Mouse (Mus musculus) midbrain, embryonic 16.5 days (tissue): ENCODE data around the gene Rtcb. TPM values are rescaled to one million over a fixed set of nuclear protein-coding genes. Genes with fewer than 3 reads are reported as not detected.

ENCODE experiments used
- ATAC-seq: fragments of 200-750 bp; cut with Nextera tagmentation; 2 replicates; pipeline ENCODE4 v1.8.0; 2017; ENCODE audit warnings: moderate TSS enrichment
- H3K27ac ChIP-seq: fragments of 300-500 bp; sonication (generic); 2 replicates; pipeline ENCODE4 v1.5.1; 2014; ENCODE audit warnings: mild to moderate bottlenecking, low read length, mixed read lengths
- H3K27me3 ChIP-seq: fragments of 300-500 bp; sonication (generic); 2 replicates; pipeline ENCODE4 v1.6.1; 2014; ENCODE audit warnings: low read depth, low read length, mixed read lengths; ENCODE audit not compliant: control insufficient read depth, insufficient read depth
- H3K36me3 ChIP-seq: fragments of 300-500 bp; sonication (generic); 2 replicates; pipeline ENCODE4 v1.6.1; 2014; ENCODE audit warnings: mild to moderate bottlenecking, low read length, moderate library complexity, mixed read lengths; ENCODE audit not compliant: control insufficient read depth, insufficient read depth
- H3K4me1 ChIP-seq: fragments of 300-500 bp; sonication (generic); 2 replicates; pipeline ENCODE4 v1.6.1; 2014; ENCODE audit warnings: mild to moderate bottlenecking, low read length, mixed read lengths; ENCODE audit not compliant: control insufficient read depth, insufficient read depth
- H3K4me2 ChIP-seq: fragments of 300-500 bp; sonication (generic); 2 replicates; pipeline ENCODE4 v1.6.1; 2014; ENCODE audit warnings: mild to moderate bottlenecking, low read length, mixed read lengths
- H3K4me3 ChIP-seq: fragments of 300-500 bp; sonication (generic); 2 replicates; pipeline ENCODE4 v1.5.1; 2014; ENCODE audit warnings: low read depth, mild to moderate bottlenecking, low read length, moderate library complexity, mixed read lengths
- H3K9ac ChIP-seq: fragments of 300-500 bp; sonication (generic); 2 replicates; pipeline ENCODE4 v1.6.1; 2014; ENCODE audit warnings: low read depth, low read length, mixed read lengths
- H3K9me3 ChIP-seq: fragments of 300-500 bp; sonication (generic); replicated peaks from 2 replicates; pipeline ENCODE4 v1.6.1; 2014; ENCODE audit warnings: mild to moderate bottlenecking, low read length, mixed read lengths; ENCODE audit not compliant: control insufficient read depth, poor library complexity, severe bottlenecking
- WGBS: fragments of 180-500 bp; shearing (Covaris S2); extraction: QIAGEN DNeasy Blood & Tissue Kit; methylation state at CpG from one replicate; pipeline ENCODE4 v1.1.7; 2014; 5-methylcytosine and 5-hydroxymethylcytosine counted together
- polyA plus RNA-seq: library from polyadenylated mRNA; unstranded; fragments of >200 nt; fragmentation: Nextera tagmentation; extraction: Ambion mirVana; gene quantifications from 2 replicates; pipeline ENCODE4 v1.2.1, GENCODE M21; 2015

Gene Rtcb
- polyA plus RNA-seq, 1 experiment from 2014 or later, result 176 TPM

GRCm38 (mm10) chr10:85916498-85917309 is 40.9 kb downstream of the Rtcb start, which contains the start of gene Prdm4:
Prdm4 (minus strand) TSS chr10:85917142.
- under 1% methylated on average over 89 of the region's 90 CpGs for WGBS
- peaks cover 15% of the 10 kb centered on the region for H3K4me1 ChIP-seq
- H3K36me3 ChIP-seq, result peaks cover 11% of the 10 kb centered on the region

More at GRCm38 (mm10) chr10:85916498-85917309, 40.9 kb downstream of the Rtcb start, which contains the start of gene Prdm4:
- Histone ChIP-seq H3K9ac (peak within 1 kb of the TSS; percentile 86), H3K4me2 (peak within 1 kb of the TSS; percentile 89), H3K9me3 (no peaks in the 10 kb centered on the region), H3K27ac (peak within 1 kb of the TSS; percentile 79), H3K4me3 (peak within 1 kb of the TSS; percentile 96), H3K27me3 (no peaks in the 10 kb centered on the region; the same call in none of the 2 replicates)
- ATAC-seq, result peak; percentile 100

Other genes starting within 250 kb of the Rtcb start
- gene Pwp1, start 128.3 kb downstream of the Rtcb start, polyA plus RNA-seq, result 64.4 and 65.7 TPM in 2 replicates
- 20.3 and 21.7 TPM in 2 replicates for gene Prdm4, start 40.7 kb downstream of the Rtcb start, polyA plus RNA-seq
- gene Ascl4, start 30.1 kb downstream of the Rtcb start, polyA plus RNA-seq, result 1.2 and 1.3 TPM in 2 replicates
- not detected in 2 replicates for gene Bpifc, start 54.1 kb upstream of the Rtcb start, polyA plus RNA-seq
- gene Fbxo7, start 64.1 kb upstream of the Rtcb start, polyA plus RNA-seq, result 18.9 and 21.6 TPM in 2 replicates